Mouse (Mus musculus) liver (tissue): Measurements from ENCODE around the gene Hjurp.
A peak's percentile ranks its signal among the peaks of the same experiment; 100 is the strongest.

Experiments
- DNase-seq: peaks from one replicate; pipeline ENCODE4 v3.0.0-alpha.2; 2020; ENCODE audit warnings: mixed read lengths

Hjurp gene

GRCm38 (mm10) chr1:88297480-88298258 lies 20.2 kb upstream of the Hjurp start:
- no peak for DNase-seq

GRCm38 (mm10) chr1:88296171-88296920 lies 18.9 kb upstream of the Hjurp start:
- DNase-seq = no peak

GRCm38 (mm10) chr1:88294650-88295049 lies 17.2 kb upstream of the Hjurp start:
- no peak for DNase-seq

GRCm38 (mm10) chr1:88292057-88292456 lies 14.6 kb upstream of the Hjurp start:
- DNase-seq = peak; percentile 4

DNA sequence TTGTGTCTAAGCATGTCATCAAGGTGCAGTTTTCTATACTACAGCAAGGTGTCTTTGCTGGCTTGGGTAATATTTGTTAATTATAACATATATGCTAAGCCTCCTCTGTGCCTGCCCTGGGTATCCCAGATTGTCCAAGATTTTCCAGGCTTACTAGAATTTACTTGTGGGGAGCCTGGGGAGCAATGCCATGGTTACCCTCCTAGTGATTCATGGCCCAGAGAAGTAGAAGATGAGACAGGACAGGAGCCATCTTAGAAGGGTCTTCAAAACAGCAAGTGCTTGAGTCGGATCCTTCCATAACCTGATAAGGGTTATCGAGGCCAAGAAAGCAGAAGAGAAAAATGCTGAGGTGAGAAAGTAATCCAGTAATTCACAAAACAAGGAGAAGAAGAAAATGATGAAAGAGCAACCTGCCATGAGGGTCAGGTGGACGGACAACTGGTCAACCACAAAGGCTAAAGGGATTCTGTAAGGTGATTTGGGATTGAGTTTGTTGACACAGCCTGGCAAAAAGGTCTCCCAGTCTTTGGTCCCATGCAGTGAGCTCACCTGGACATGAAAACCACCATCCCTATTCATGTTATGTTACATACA lies 14.1 kb upstream of the Hjurp start:
- DNase-seq = peak; percentile 5

- DNase-seq = peak; percentile 3
Observed at GRCm38 (mm10) chr1:88290511-88290910, 13.1 kb upstream of the Hjurp start.

- DNase-seq = peak; percentile 79
Observed at GRCm38 (mm10) chr1:88289917-88290316, 12.5 kb upstream of the Hjurp start.

DNA sequence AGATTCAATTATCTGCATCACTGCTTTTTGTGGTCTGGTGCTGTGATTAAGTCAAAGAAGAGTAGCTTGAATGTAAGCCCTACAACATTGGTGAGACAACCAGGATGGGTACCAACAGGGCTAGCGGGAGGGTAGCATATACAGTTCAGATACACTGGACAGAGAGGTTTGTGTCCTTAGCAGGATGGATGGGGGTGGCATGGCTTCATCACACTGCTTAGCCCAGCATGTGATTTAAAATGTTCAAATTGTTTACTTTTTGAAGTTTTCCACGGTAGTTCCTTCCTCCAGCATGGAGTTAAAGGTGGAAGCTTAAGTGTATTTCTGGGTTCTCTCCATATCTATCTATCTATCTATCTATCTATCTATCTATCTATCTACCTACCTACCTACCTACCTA lies 11.7 kb upstream of the Hjurp start:
- no peak for DNase-seq

- peak; percentile 3 for DNase-seq
Observed at GRCm38 (mm10) chr1:88288789-88289127, 11.3 kb upstream of the Hjurp start.

DNA sequence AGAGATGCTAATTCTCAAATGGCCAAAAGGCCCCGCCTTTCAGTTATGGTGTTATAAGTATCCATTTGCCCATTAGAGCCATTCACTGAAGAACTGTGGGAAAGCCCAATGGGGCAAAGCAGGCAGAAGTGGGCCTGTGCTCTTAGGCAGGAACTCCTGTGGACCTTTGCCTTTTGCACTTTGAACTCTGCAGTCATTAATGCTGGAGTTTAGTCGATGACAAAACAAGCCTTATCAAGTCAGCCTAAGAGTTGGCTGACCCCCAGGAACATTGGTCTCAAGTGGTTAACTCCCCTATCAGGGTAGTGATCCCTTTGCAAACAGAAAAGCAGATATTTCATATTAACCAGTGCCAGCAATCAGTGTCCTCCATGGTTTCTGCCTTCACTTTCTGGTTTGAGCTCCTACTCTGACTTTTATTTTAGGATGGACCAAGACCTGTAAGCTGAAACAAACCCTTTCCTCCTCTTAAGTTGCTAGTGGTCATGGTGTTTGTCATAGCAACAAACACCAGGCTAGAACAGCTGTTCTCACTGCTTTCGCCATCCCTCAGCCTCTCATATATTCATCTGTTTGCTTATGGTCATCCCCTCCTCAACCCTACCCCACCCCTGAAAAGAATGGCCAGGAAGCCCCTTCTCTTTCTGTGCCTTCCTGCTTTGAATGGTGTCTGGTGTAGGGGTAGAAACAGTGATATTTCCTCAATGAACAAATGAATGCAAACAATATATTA lies 10.8 kb upstream of the Hjurp start:
- DNase-seq = peak; percentile 13

GRCm38 (mm10) chr1:88287697-88287980 lies 10.2 kb upstream of the Hjurp start:
- DNase-seq = peak; percentile 83

DNA sequence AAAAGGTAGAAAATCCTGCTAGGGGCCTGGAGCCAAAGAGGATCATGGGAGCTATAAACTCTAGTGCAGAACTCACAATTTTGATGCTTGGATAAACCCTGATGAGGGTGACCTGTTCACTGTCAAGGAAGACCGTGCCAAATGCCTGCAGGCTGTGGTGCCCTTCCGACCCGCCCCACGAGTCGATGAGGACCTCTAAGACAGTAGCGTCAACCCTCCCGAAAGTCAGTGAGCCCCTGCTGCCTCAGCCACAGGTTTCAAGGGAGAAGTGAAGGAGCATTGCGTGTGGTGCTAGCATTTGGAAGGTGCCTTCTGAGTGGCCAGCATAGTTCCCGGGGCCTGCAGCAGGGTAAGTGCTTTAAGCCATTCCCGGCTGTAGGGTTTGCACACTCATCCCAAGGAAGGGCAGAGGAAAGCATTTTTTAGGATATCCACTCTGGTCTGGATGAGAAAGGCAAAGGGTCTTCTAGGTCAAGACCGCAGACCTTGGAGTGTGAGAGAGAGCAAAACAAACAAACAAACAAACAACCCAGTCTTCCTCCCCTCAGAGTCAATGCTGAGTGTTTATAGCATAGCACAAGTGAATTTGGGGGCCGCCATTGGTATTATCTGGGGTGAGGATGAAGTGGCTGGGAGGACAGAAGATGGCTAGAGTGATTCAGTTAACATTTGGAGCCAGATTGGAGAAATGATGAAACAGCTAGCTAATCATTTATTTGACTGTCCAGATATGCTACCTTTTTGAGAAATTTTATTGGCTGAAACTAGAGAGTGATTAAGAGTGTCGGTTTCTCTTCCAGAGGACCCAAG lies 9.7 kb upstream of the Hjurp start:
- peak; percentile 5 for DNase-seq

DNA sequence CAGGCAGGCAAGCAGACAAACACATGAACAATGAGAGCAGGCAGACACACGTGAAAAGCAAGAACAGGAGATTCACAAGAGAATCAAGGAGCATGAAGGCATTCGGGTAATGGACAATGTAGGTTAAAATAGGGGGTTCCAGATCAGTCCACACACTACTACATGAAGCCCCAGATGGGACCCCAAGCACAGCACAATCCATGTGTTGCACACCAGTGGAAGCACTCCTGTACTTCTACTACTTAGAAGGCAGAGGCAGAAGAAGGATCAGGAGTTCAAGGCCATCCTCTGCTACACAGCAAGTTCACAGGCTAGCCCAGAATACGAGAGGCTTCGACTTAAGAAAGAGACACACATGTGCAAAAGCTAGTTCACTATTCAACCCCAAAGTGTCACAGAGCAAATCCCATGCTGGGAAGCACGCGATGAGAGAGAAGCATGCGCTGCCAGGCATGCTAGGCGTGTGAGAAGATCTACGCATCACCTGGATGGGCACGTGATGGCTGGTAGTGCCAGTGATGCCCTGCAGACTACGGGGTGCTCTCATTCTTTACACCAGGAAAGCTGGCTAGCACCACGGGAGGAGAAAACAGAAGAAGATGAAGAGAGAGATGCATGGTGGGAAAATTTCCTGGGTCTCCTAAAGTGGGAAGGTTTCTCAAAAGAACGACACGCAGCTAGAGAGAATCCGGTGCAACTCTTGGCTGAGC lies 8.9 kb upstream of the Hjurp start:
- DNase-seq = no peak

DNA sequence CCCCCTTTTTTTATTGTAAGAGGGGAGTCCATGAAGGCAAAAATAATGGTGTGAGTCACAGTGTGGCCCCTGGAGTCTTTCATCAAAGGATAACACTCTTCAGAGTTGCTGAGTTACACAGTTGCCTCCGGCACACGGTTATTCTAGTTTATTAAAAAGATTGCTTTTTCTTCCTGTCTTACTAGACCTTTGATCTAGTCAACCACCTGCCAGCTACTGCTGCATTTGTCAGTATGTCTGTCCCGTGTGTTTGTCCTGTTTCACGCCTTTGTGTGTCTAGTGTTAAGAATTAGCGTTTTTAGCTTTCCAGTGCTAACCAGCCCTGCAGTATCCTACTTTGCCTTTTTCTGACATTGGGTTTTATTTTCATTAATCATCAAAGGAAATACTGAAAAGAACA lies 8.2 kb upstream of the Hjurp start:
- no peak for DNase-seq

- DNase-seq = peak; percentile 63
Observed at GRCm38 (mm10) chr1:88284946-88285320, 7.5 kb upstream of the Hjurp start.

DNA sequence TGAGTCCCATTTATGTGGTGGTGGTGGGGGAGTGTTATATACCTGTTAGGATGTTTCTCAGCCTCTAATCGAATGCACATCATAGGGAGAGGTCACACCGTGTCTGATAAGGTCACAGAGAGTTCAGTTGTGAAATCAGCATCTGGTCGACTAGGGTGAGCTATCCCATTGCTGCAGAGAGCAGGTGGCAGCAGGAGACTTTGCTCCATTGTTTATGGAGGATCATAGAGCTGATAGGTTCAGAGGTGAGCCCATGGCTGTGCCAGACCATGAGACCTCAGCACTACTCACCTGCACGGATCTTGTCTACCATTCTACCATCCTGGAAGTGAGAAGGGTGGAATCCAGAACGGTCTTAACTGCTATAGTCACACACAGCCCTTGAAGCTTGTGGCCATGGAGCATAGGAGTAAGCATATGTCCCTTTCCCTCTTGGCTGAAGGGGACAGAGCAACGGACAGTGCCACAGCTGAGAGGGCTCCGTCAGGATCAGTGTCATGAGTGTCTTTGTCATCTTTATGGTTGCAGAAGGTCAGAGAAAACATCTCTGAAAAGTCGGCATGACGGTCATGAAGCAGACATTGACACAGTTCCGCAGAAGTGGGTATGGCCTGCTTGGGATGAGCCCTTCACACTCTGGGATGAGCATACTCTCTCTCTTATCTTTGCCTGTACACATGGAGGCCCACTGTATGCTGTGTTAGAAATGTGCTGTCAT lies 7.0 kb upstream of the Hjurp start:
- no peak for DNase-seq

GRCm38 (mm10) chr1:88283376-88284227 lies 6.2 kb upstream of the Hjurp start:
- DNase-seq = no peak

DNA sequence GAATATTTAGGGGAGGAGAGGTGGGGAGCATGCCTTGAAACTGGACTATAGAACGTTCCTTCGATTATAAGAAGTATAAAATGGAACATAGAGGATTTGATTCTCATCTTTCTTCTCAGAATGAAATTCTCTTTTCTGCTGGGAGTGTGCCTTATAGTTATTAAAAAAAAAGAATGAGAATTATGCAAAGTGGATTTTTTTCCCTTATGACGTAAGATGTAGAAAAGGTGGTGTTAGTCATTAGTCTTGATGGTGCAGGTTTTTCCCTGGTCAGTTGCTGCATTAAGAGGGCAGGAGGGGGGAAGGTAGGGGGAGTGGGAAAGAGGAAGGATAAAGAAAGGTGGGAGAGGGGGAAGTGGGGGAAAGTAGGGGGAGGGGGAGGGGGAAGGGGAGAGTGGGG lies 4.9 kb upstream of the Hjurp start:
- DNase-seq = no peak

- no peak for DNase-seq
Observed at GRCm38 (mm10) chr1:88280006-88280690, 2.7 kb upstream of the Hjurp start.
